Mouse (Mus musculus): Measurements from ENCODE around the gene Rcor3.

Rcor3 gene

DNA sequence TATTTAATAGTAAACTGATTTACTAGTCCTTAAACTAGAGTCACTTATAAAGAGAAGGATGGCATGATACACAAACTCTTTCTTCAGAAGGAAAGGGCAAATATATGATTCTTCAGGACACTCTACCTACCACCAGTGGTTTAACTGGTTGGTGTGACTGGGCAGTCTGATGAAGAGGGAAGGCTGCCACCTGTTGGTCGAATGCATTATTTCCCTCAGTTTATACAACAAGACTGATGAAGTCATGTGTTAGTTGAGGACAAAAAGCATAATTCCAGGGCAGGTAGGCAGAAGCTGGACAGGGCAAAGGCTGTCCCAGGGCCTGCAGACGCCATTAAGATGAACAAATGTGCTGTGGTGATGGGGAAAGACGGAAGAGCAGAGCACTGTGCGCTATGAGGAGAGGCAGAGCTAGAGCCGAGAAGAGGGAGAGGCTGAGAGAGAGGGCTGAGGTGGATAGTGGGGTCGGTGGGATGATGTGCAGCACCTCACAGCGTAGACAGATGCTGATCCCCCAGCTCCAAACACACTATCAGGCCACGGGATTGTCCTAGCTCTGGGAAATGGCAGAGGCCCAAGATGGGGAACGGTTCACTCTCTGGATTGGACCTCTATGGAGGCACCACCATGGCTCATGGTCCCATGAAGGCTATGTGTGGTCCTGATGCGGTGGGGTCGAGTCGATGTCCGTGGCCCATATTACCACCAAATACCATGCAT lies 43.3 kb downstream of the Rcor3 start:
- DNase-seq (ENCODE audit: low read depth, low spot score): peak; percentile 69

DNA sequence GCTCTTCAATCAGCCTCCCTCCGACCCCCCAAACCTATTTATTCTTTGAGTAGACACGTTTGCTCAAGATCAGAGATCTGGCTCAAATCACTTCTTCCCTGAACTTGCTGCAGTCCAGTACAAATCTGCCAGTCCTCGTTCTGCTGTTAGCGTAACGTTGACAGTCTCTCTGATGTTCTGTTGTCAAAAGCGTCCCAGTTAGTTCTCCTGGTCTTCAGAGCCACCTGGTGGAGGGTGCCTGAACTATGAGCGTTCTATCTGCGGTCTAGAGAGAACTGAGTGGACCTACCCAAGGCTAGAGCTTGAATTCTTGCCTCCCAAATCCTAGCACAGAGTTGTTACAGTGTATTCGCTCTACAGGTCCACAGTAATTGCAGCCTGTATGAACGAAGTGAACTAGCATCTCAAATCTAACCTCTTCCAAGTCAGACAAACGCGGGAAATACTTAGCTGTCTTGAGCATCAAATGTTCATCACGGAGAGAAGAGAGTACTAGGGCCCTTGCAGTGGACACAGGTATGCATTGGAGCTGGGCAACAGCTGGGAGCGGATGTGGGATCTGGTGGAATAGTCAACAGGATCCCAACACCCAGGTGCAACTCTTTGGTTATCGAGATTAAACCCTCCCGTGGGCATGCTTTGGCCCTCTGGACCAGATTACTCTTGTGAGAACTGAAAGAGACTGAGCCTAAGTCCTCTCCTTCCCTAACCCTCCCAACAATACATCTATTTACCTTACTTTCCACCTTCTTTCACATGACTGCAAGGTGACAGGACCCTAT lies 44.8 kb downstream of the Rcor3 start:
- DNase-seq (ENCODE audit: low read depth, low spot score): peak; percentile 86

DNA sequence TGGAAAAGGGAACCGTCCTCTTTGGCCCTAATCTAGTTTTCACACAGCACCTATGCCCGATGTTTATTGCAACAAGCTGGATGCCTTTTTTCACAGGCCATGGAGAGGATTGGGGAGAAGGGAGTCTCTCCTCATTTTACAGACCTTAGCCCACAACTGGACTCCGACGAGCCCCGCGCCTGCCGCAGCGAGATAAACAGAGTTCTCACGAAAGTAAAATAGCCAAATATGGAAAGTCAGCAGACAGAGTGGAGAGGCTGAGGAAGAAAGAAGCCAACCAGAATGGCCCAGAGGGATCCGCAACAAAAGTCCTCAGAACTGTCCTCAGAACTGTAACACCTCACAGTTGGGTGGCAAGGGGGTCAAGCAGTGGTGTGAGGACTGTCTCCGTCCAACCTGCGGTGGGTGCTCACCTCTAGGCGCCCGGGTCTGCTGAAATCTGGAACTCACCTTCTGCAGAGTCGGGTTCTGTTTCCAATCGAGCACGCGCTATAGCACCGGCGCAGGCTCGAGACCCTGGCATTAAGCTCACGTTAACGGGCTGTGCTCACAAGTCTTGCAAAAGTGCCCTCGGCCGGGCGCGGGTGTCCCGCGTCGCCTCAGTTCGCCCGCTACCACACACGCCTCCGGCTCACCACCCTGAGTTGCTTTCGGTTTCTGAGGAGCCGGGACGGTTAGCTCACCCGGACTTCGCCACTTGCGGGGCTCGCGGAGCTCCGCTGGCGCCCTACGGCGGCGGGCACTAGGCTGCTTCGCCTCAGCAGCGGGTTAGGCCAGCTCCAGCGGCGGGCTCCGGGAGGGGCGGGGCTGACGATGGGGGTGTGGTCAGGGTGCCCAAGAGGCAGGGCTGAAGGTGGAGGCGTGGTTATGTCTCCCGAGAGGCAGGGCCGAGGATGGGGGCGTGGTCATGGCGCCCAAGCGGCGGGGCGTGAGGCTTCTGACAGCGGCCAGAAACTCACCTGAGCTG lies 45.8 kb downstream of the Rcor3 start, which contains the start of gene Traf5:
Traf5 (minus strand) TSS at position 754 of the 967 bp plus-strand sequence.
- peak; percentile 98 for DNase-seq (ENCODE audit: low read depth, low spot score)

DNA sequence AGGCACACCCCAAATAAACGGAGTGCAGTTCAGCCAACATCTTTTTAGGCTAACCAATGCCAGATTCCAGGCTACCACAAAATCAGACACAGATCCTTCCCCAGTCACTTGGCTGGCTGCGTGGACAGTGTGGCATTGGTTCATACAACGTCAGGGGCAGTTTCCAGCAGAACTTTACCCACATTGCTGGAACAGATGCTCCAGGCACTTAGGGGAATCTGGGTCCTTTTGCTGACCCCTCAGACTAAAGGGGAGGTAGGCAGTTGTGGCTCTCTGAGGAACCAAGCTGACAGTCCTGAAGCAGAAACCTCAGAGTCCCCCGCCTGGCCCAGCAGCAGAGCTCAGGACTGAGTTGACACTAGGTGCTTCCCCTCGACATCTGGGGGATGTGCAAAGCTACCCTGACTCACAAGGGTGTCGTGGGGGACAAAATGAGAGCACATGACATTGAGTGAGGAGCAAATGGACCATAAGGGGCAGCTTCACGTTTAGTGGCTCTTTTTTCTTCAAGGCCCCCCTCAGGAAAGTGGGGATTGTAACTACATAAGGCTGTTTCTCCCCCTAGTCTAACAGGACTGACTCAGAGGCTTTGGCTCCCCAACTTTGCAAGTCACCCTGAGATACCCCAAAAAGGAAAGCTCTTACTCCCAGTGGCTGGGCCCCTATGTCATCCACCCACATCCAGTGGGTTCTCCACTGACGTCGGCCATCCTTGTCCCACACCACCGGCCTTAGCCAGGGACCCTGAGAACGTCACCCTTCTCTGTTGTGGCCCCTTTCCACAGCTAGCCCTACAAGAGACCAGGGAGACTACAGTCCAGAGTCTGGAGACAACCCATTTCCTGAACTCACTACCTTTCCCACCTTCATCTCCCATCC lies 46.9 kb downstream of the Rcor3 start:
- peak; percentile 86 for DNase-seq (ENCODE audit: low read depth, low spot score)

- DNase-seq (ENCODE audit: low read depth, low spot score): no peak
Observed at GRCm38 (mm10) chr1:192090281-192090680, 47.6 kb downstream of the Rcor3 start.

GRCm38 (mm10) chr1:192089208-192090166 lies 48.4 kb downstream of the Rcor3 start:
- peak; percentile 89 for DNase-seq (ENCODE audit: low read depth, low spot score)

- peak; percentile 42 for DNase-seq (ENCODE audit: low read depth, low spot score)
Observed at GRCm38 (mm10) chr1:192088011-192088410, 49.9 kb downstream of the Rcor3 start.

DNA sequence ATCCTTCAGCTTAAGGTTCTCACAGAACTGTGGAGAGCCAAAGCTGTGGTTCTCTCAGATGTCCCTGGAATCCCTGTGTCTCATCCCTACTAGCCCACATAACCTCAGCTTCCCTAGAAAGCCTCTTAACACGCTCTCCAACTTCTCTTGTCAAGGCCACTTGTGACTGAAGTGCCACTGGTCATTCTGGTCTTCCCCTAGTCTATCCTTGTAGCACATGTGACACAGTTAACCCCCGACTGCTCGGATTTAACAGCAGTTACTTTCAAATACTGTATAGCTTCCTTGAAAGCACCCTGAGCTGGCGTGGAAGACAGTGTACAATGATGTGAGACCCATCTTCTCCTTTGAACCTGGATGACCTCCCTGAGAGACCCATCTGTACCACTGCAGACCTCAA lies 50.8 kb downstream of the Rcor3 start:
- DNase-seq (ENCODE audit: low read depth, low spot score): no peak

DNA sequence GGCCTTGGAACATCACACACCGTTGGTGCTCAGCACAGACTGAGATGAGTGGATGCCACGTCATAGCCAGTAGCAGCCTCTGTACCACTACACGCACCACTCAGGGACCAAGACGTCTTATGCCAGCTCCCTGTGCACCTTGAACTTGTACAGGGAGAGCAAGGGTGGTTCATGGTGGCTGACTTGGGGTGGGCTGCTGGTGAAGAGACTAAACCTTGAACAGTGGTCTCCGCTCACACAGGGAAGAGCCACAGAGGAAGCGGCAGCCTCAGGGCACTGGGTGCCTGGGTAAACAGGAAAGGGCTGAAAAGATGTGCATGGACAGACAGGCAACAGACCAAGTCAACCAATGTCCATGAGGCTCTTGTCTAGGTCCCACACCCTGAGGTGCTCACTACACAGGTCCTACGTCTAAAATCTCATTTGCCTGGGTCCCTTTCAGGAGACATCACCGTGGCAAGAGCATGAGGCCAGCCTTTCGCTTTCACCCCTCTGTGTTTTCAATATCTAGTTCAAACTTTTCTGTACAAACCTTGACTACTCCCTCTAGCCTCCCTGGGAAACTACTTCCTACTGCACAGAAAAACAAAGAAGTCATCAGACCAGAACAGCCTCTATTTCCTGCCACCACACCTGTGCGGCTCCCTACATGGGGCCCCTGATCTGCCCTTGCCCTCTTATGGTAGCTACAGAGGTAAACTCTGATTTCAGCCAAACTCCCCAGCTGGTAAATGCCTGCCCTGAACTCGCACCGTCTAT lies 51.4 kb downstream of the Rcor3 start:
- peak; percentile 89 for DNase-seq (ENCODE audit: low read depth, low spot score)

DNA sequence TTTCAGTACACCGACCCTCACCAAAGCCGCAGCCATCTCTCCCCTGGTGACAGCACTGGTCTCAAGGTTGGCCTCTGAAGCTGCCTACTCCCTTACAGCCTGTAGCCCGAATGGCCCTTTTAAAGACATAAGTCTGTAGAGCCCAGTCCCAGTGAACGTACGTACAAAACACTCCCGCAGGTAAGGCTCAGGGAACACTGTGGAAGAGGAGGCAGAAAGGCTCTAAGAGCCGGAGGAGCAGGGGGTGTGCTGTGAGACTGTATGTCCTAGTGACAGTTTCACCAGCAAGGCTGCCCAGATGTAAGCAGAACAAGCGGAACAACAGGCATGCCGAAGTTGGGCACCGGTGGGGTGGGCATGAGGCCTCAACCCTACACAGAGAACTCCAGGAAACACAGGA lies 52.6 kb downstream of the Rcor3 start:
- no peak for DNase-seq (ENCODE audit: low read depth, low spot score)

DNA sequence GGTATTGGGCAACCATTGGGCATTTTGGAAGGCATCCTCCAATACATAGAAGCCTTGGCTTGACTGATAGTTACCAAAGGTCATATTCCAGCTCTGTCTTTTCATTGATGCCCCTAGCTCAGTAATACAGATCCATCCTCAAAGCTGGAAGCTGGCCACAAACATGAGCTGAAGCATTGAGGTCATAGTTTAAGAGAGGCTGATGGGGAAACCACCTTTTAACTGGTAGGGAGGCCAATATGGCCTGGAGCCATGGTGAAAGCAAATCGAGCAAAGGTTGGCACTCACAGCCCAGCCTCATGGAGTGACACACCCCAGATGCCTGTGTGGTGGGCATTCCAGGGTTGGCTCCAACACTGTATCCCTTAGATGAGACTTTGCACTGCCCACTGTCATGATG lies 55.2 kb downstream of the Rcor3 start:
- no peak for DNase-seq (ENCODE audit: low read depth, low spot score)

GRCm38 (mm10) chr1:192081129-192081528 lies 56.7 kb downstream of the Rcor3 start:
- no peak for DNase-seq (ENCODE audit: low read depth, low spot score)

DNA sequence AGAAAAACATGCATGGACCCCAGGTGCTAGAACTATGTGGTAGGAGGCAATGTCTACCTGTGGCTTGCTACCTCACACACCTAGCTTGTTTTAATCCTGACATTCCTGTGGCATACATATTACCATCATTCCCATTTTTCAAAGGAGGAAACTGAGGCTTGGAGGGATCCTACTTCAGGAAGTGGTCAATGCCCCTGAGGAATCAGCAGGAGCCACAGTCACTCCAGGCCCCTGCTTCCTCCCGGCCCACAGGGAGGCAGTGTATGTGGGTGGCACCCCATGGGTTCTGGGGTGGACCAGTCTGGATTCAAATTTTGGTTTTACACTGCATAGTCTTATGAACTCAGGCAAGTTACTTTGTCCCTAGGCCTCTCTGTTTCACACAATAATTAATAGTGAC lies 58.7 kb downstream of the Rcor3 start:
- no peak for DNase-seq (ENCODE audit: low read depth, low spot score)

GRCm38 (mm10) chr1:192078406-192078805 lies 59.5 kb downstream of the Rcor3 start:
- peak; percentile 78 for DNase-seq (ENCODE audit: low read depth, low spot score)

- no peak for DNase-seq (ENCODE audit: low read depth, low spot score)
Observed at GRCm38 (mm10) chr1:192076796-192077535, 60.9 kb downstream of the Rcor3 start.

GRCm38 (mm10) chr1:192076101-192076500 lies 61.8 kb downstream of the Rcor3 start:
- DNase-seq (ENCODE audit: low read depth, low spot score): no peak

- no peak for DNase-seq (ENCODE audit: low read depth, low spot score)
Observed at GRCm38 (mm10) chr1:192074824-192075223, 63.0 kb downstream of the Rcor3 start.

DNA sequence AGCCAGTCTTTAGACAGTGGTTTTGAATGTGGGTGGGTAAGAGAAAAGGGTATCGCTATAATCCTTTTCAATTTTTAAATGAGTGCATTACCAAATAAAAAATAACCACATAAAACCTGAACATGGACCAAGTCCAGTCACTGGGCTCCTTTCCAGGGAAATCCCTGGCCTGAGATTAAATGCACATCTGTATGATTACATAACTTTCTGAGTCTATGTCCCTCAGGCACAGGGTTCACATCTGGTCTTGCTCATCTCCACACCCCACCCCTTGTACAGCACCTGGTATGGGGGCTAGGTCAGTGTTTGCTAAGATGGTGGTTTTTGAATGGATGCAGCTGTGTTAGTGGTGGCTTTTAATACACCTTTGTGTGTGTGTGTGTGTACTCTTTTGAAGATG lies 65.4 kb downstream of the Rcor3 start:
- DNase-seq (ENCODE audit: low read depth, low spot score): no peak
